Mouse (Mus musculus) monocyte, adult 2 months (primary cell): ENCODE measurements around the gene Pvalb.
A peak's percentile ranks its signal among the peaks of the same experiment; 100 is the strongest.

Experiments used
- DNase-seq, 2 experiments: peaks; one replicate each; pipeline ENCODE4 v3.0.0; 2022; ENCODE audit warnings: low spot score in 2 of 2, low read depth in 1 of 2

Gene Pvalb

GRCm38 (mm10) chr15:78206312-78206711, at the start of gene Pvalb:
Pvalb (minus strand) TSS chr15:78206400.
- DNase-seq = no peak

GRCm38 (mm10) chr15:78254751-78255150, 48.6 kb upstream of the Pvalb start:
- no peak for DNase-seq

- peak; percentile 55 to 64 for DNase-seq
Measured at GRCm38 (mm10) chr15:78248410-78248809, 42.2 kb upstream of the Pvalb start.

- peak; percentile 76 to 80 for DNase-seq
Measured at GRCm38 (mm10) chr15:78247659-78248058, 41.5 kb upstream of the Pvalb start.

GRCm38 (mm10) chr15:78246143-78247116, 40.2 kb upstream of the Pvalb start:
- peak in 1 of 2 experiments; percentile 42 for DNase-seq

- peak; percentile 89 to 96 for DNase-seq
Measured at GRCm38 (mm10) chr15:78244695-78245492, 38.7 kb upstream of the Pvalb start, which contains the start of gene Ncf4. Ncf4 (plus strand) TSS chr15:78244801.

- no peak for DNase-seq
Measured at GRCm38 (mm10) chr15:78243774-78244173, 37.6 kb upstream of the Pvalb start.

- DNase-seq = no peak
Measured at GRCm38 (mm10) chr15:78243061-78243460, 36.9 kb upstream of the Pvalb start.

- DNase-seq = no peak
Measured at GRCm38 (mm10) chr15:78241335-78241734, 35.1 kb upstream of the Pvalb start.

- no peak for DNase-seq
Measured at GRCm38 (mm10) chr15:78239956-78240617, 33.9 kb upstream of the Pvalb start.

- peak; percentile 39 to 44 for DNase-seq
Measured at GRCm38 (mm10) chr15:78239453-78239852, 33.3 kb upstream of the Pvalb start.

- DNase-seq = no peak
Measured at GRCm38 (mm10) chr15:78234823-78235509, 28.8 kb upstream of the Pvalb start.

- DNase-seq = no peak
Measured at GRCm38 (mm10) chr15:78231346-78232331, 25.4 kb upstream of the Pvalb start.

- no peak for DNase-seq
Measured at GRCm38 (mm10) chr15:78227816-78228215, 21.6 kb upstream of the Pvalb start.

GRCm38 (mm10) chr15:78215269-78215668, 9.1 kb upstream of the Pvalb start:
- no peak for DNase-seq

- DNase-seq = no peak
Measured at GRCm38 (mm10) chr15:78211367-78211766, 5.2 kb upstream of the Pvalb start.

GRCm38 (mm10) chr15:78210203-78210602, 4.0 kb upstream of the Pvalb start:
- peak in 1 of 2 experiments; percentile 10 for DNase-seq

GRCm38 (mm10) chr15:78205192-78205591, 1.0 kb downstream of the Pvalb start:
- no peak for DNase-seq
